Mouse (Mus musculus) CH12.LX (cell line): ENCODE data around the gene A530084C06Rik. TPM values are rescaled to one million over a fixed set of nuclear protein-coding genes. Genes with fewer than 3 reads are reported as not detected.

Experiments used
- DNase-seq: peaks from one replicate; pipeline ENCODE4 v3.0.0-alpha.2; 2013; ENCODE audit errors: extremely low read depth
- H3K27ac ChIP-seq: 2 replicates; pipeline ENCODE4 v1.5.1; 2012; ENCODE audit warnings: low read depth, mild to moderate bottlenecking, control low read depth, moderate library complexity; ENCODE audit not compliant: insufficient read depth
- H3K27me3 ChIP-seq: replicated peaks from 2 replicates; pipeline ENCODE3; 2012; ENCODE audit warnings: inconsistent platforms
- H3K36me3 ChIP-seq, 2 experiments: replicated peaks in 1 of 2; 2 replicates each; pipeline versions ENCODE3 to v1.6.1; 2012; ENCODE audit warnings: inconsistent platforms in 1 of 2, low read length in 1 of 2, mild to moderate bottlenecking in 1 of 2, mixed read lengths in 1 of 2, moderate library complexity in 1 of 2; ENCODE audit not compliant: control insufficient read depth in 1 of 2, insufficient read depth in 1 of 2
- H3K4me1 ChIP-seq, 2 experiments: 2 replicates each; pipeline ENCODE4 v1.6.1; 2012; ENCODE audit warnings: inconsistent platforms in 1 of 2, moderate library complexity in 1 of 2; ENCODE audit not compliant: insufficient read depth in 2 of 2, control insufficient read depth in 1 of 2
- H3K4me2 ChIP-seq: 2 replicates; pipeline ENCODE4 v1.6.1; 2012; ENCODE audit warnings: low read depth, mild to moderate bottlenecking, control low read depth; ENCODE audit not compliant: poor library complexity, insufficient read depth, severe bottlenecking
- H3K4me3 ChIP-seq, 3 experiments: fragments of 150-350 bp in 1 of 3; sonication (generic) in 1 of 3; replicated peaks in 1 of 3; 2 replicates each; pipeline versions ENCODE3 to v1.5.1; 2011 to 2012; ENCODE audit warnings: low read depth in 2 of 3, low read length in 2 of 3, mild to moderate bottlenecking in 2 of 3, moderate library complexity in 2 of 3, control low read depth in 1 of 3, improper control_type of control experiment in 1 of 3, inconsistent platforms in 1 of 3, mixed read lengths in 1 of 3; ENCODE audit not compliant: poor library complexity in 1 of 3
- H3K79me2 ChIP-seq: replicated peaks from 2 replicates; pipeline ENCODE4 v1.6.1; 2012; ENCODE audit warnings: mild to moderate bottlenecking, moderate library complexity; ENCODE audit not compliant: control insufficient read depth, poor library complexity, insufficient read depth, severe bottlenecking; ENCODE audit errors: extremely low read depth
- H3K9ac ChIP-seq: 2 replicates; pipeline ENCODE4 v1.6.1; 2012; ENCODE audit warnings: low read depth, mild to moderate bottlenecking, control low read depth, moderate library complexity; ENCODE audit not compliant: insufficient read depth
- H3K9me3 ChIP-seq: replicated peaks from 2 replicates; pipeline ENCODE3; 2012; ENCODE audit warnings: low read length, inconsistent platforms, mixed read lengths
- BHLHE40 ChIP-seq: IDR thresholded peaks from 2 replicates; pipeline ENCODE4 v1.6.1; 2011; ENCODE audit warnings: mild to moderate bottlenecking, low read depth, low read length, improper control_type of control experiment
- CHD1 ChIP-seq: IDR thresholded peaks from 2 replicates; pipeline ENCODE4 v1.6.1; 2012; ENCODE audit warnings: low read depth, low read length, improper control_type of control experiment, inconsistent platforms
- CTCF ChIP-seq, 2 experiments: IDR thresholded peaks in 1 of 2; conservative IDR thresholded peaks in 1 of 2; 2 replicates each; pipeline ENCODE4 v1.5.1; 2011 to 2012; ENCODE audit warnings: low read depth in 2 of 2, low read length in 2 of 2, improper control_type of control experiment in 1 of 2, inconsistent platforms in 1 of 2, mild to moderate bottlenecking in 1 of 2, moderate library complexity in 1 of 2
- ELF1 ChIP-seq: IDR thresholded peaks from 2 replicates; pipeline ENCODE4 v1.6.1; 2014; ENCODE audit warnings: low read depth, mild to moderate bottlenecking, inconsistent platforms, low read length, improper control_type of control experiment
- EP300 ChIP-seq: IDR thresholded peaks from 2 replicates; pipeline ENCODE4 v1.6.1; 2011; ENCODE audit warnings: low read length, improper control_type of control experiment
- ETS1 ChIP-seq: conservative IDR thresholded peaks from 2 replicates; pipeline ENCODE4 v1.6.1; 2012; ENCODE audit warnings: low read depth, mild to moderate bottlenecking, inconsistent platforms, low read length, improper control_type of control experiment, moderate library complexity
- HCFC1 ChIP-seq: IDR thresholded peaks from 2 replicates; pipeline ENCODE4 v1.6.1; 2012; ENCODE audit warnings: low read depth, mild to moderate bottlenecking, inconsistent platforms, low read length, improper control_type of control experiment
- IRF4 ChIP-seq: IDR thresholded peaks from 2 replicates; pipeline ENCODE4 v1.6.1; 2014; ENCODE audit warnings: low read depth, mild to moderate bottlenecking, inconsistent platforms, low read length, improper control_type of control experiment
- JUN ChIP-seq: IDR thresholded peaks from 2 replicates; pipeline ENCODE4 v1.6.1; 2011; ENCODE audit warnings: low read depth, mild to moderate bottlenecking, low read length, improper control_type of control experiment, moderate library complexity; ENCODE audit not compliant: insufficient read depth
- JUND ChIP-seq: conservative IDR thresholded peaks from 2 replicates; pipeline ENCODE4 v1.6.1; 2011; ENCODE audit warnings: low read depth, low read length, improper control_type of control experiment
- KAT2A ChIP-seq: IDR thresholded peaks from 2 replicates; pipeline ENCODE4 v1.6.1; 2012; ENCODE audit warnings: low read length, improper control_type of control experiment, inconsistent platforms; ENCODE audit not compliant: insufficient replicate concordance
- MAFK ChIP-seq: IDR thresholded peaks from 2 replicates; pipeline ENCODE4 v1.6.1; 2011; ENCODE audit warnings: low read length, improper control_type of control experiment; ENCODE audit not compliant: insufficient replicate concordance
- MAZ ChIP-seq: IDR thresholded peaks from 2 replicates; pipeline ENCODE4 v1.6.1; 2012; ENCODE audit warnings: low read depth, mild to moderate bottlenecking, inconsistent platforms, low read length, improper control_type of control experiment, moderate library complexity
- MEF2A ChIP-seq: IDR thresholded peaks from 2 replicates; pipeline ENCODE4 v1.6.1; 2014; ENCODE audit warnings: low read depth, mild to moderate bottlenecking, inconsistent platforms, low read length, improper control_type of control experiment, borderline replicate concordance
- MYC ChIP-seq: IDR thresholded peaks from 2 replicates; pipeline ENCODE4 v1.6.1; 2011; ENCODE audit warnings: low read depth, mild to moderate bottlenecking, improper control_type of control experiment, low read length
- NELFE ChIP-seq: IDR thresholded peaks from 2 replicates; pipeline ENCODE4 v1.6.1; 2011; ENCODE audit warnings: low read depth, low read length, improper control_type of control experiment
- PAX5 ChIP-seq: IDR thresholded peaks from 2 replicates; pipeline ENCODE4 v1.6.1; 2012; ENCODE audit warnings: low read length, inconsistent platforms, mixed read lengths
- POLR2A ChIP-seq: IDR thresholded peaks from 2 replicates; pipeline ENCODE4 v1.6.1; 2011; ENCODE audit warnings: low read depth, mild to moderate bottlenecking, improper control_type of control experiment, low read length
- POLR2AphosphoS2 ChIP-seq: IDR thresholded peaks from 2 replicates; pipeline ENCODE4 v1.6.1; 2011; ENCODE audit warnings: low read depth, low read length, improper control_type of control experiment
- SIN3A ChIP-seq: IDR thresholded peaks from 2 replicates; pipeline ENCODE4 v1.6.1; 2012; ENCODE audit warnings: low read length, improper control_type of control experiment, inconsistent platforms
- SMC3 ChIP-seq: IDR thresholded peaks from 2 replicates; pipeline ENCODE4 v1.6.1; 2011; ENCODE audit warnings: low read depth, low read length, improper control_type of control experiment
- TBP ChIP-seq: conservative IDR thresholded peaks from 2 replicates; pipeline ENCODE4 v1.6.1; 2011; ENCODE audit warnings: low read depth, low read length, improper control_type of control experiment
- TCF12 ChIP-seq: IDR thresholded peaks from 2 replicates; pipeline ENCODE4 v1.6.1; 2014; ENCODE audit warnings: low read depth, mild to moderate bottlenecking, inconsistent platforms, low read length, improper control_type of control experiment
- ZC3H11A ChIP-seq: IDR thresholded peaks from 2 replicates; pipeline ENCODE4 v1.6.1; 2012; ENCODE audit warnings: low read depth, mild to moderate bottlenecking, inconsistent platforms, low read length, improper control_type of control experiment
- ZKSCAN1 ChIP-seq: IDR thresholded peaks from 2 replicates; pipeline ENCODE4 v1.6.1; 2012; ENCODE audit warnings: low read depth, inconsistent platforms, low read length, improper control_type of control experiment, borderline replicate concordance
- ZNF384 ChIP-seq: IDR thresholded peaks from 2 replicates; pipeline ENCODE4 v1.6.1; 2012; ENCODE audit warnings: low read depth, low read length, improper control_type of control experiment, inconsistent platforms
- dilution Hi-C: fragments of 300-500 bp; cut with MboI; formaldehyde crosslinking; loops from 2 replicates; pipeline ENCODE4 v1.14.3; 2020; ENCODE audit warnings: low sequenced_read_pairs; ENCODE audit not compliant: extremely low pct_unique_long_range_greater_than_20kb, extremely low pct_ligation_motif_present
- in situ Hi-C: fragments of 300-500 bp; cut with MboI; formaldehyde crosslinking; loops from 3 replicates; pipeline ENCODE4 v1.14.3; 2019; ENCODE audit warnings: low sequenced_read_pairs, low pct_ligation_motif_present, low pct_unique_long_range_greater_than_20kb, mixed read lengths
- polyA plus RNA-seq: library from polyadenylated mRNA; unstranded; fragments of >175 nt; gene quantifications from 2 replicates; pipeline ENCODE4 v1.2.1, GENCODE M21; 2012; ENCODE audit warnings: low read depth; ENCODE audit not compliant: insufficient read length
- total RNA-seq, 2 experiments: library from RNA; depleted of rRNA; stranded (reverse); fragments of 300-350 nt in 1 of 2; fragments of >200 nt in 1 of 2; gene quantifications; 2 replicates each; pipeline ENCODE4 v1.2.3; 2012 to 2014

The A530084C06Rik gene
- total and polyA plus RNA-seq, 3 experiments = not detected

DNA sequence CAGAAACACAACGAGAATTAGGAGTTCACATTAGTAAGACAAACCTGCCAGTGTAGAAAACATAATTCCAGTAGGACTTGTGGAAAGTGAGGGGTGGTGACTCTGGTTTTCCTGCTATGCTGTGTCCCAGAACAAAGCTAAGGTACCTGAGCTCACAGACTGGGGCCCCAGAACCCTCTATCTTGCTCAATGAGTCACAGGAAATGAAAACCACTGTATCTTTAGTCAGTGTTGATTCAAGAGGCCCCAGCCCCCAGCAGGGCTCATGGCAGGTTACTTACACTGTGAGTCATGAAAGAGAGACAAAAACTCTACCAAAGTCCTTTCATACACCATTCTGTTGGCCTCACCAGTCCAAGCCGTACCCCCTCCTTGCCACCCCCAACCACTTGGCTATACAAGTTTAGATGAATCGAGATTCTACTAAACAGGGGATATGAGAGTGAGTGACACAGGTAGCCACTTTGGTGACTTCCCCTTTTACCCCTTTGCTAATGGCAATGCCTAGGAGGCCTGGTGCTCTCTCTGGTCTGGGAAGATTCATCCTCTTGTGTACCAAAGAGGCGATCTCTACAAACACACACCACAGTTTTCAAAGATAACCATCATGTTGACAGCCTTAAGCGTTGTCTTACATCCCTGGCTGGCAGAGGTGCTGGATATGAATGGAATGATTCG is 8.6 kb upstream of the A530084C06Rik start:
- no peaks in the 10 kb centered on the region for H3K27me3 ChIP-seq
- TF ChIP-seq NELFE (no peak), JUN (no peak), JUND (no peak), ZNF384 (no peak), MEF2A (no peak), MAZ (no peak), ZC3H11A (no peak), ELF1 (no peak), PAX5 (no peak), EP300 (no peak), MAFK (no peak), KAT2A (no peak), CTCF (conservative IDR thresholded peaks at IDR 0.05 in 1 of 2, IDR thresholded peaks at IDR 0.05 in 1 of 2; ENCODE audit: low read depth in 2 of 2, low read length in 2 of 2) (no peak), BHLHE40 (no peak), SIN3A (no peak), TCF12 (no peak), ETS1 (no peak), POLR2AphosphoS2 (no peak), MYC (no peak), HCFC1 (no peak)
- no peak overlapping the region for H3K9ac ChIP-seq
- DNase-seq = peak; percentile 6
- H3K4me3 ChIP-seq = no peak overlapping the region
- no peak overlapping the region for H3K27ac ChIP-seq
- no peaks in the 10 kb centered on the region for H3K36me3 ChIP-seq
- no peaks in the 10 kb centered on the region for H3K9me3 ChIP-seq
- no peak overlapping the region for H3K4me2 ChIP-seq
- dilution Hi-C loops (no loop called here), in situ Hi-C loops (no loop called here)
- H3K79me2 ChIP-seq = no peaks in the 10 kb centered on the region
- peaks cover 0 to 8% of the 10 kb centered on the region in 2 experiments; a peak in 2 of 4 replicates for H3K4me1 ChIP-seq

DNA sequence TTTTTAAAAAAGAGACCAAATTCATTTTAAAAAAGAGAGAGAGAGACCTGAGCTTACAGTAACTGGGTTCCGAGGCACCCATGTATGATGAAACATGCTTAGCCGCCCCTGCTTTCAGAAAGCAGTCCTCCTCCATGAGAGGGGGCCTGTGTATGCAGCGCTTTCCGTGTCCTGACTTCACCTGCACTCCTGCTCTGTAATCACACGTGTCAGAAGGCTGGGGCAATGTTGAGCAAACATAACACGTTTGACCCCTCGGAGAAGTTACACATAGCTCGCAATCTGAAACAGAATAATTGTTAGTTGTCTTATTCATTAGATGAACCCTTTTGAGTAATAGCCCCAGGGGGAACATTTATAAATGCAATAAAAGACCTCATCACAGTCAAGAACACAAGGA is 8.0 kb upstream of the A530084C06Rik start:
- H3K79me2 ChIP-seq = no peaks in the 10 kb centered on the region

More for the DNA sequence above, 8.0 kb upstream of the A530084C06Rik start:
- Histone ChIP-seq H3K4me3 (no peak overlapping the region), H3K9ac (no peak overlapping the region), H3K4me1 (peaks cover 0 to 8% of the 10 kb centered on the region in 2 experiments; a peak in 2 of 4 replicates), H3K27ac (no peak overlapping the region), H3K27me3 (no peaks in the 10 kb centered on the region), H3K9me3 (no peaks in the 10 kb centered on the region), H3K4me2 (no peak overlapping the region), H3K36me3 (no peaks in the 10 kb centered on the region)
- dilution Hi-C loops (no loop called here), in situ Hi-C loops (no loop called here)
- DNase-seq = no peak
- no peak for TF ChIP-seq TBP
- TF ChIP-seq BHLHE40 = no peak
- TF ChIP-seq SMC3 = no peak
- no peak for TF ChIP-seq JUN
- TF ChIP-seq ZC3H11A = no peak
- TF ChIP-seq ZKSCAN1 = no peak
- TF ChIP-seq MAFK = no peak
- TF ChIP-seq MAZ = no peak
- TF ChIP-seq CHD1 = no peak
- no peak for TF ChIP-seq NELFE
- no peak for TF ChIP-seq MEF2A
- no peak for TF ChIP-seq JUND
- no peak for TF ChIP-seq CTCF (conservative IDR thresholded peaks at IDR 0.05 in 1 of 2, IDR thresholded peaks at IDR 0.05 in 1 of 2; ENCODE audit: low read depth in 2 of 2, low read length in 2 of 2)
- no peak for TF ChIP-seq IRF4
- TF ChIP-seq EP300 = no peak
- TF ChIP-seq POLR2A = no peak
- no peak for TF ChIP-seq SIN3A
- no peak for TF ChIP-seq ELF1
